Mouse (Mus musculus) E14TG2a.4 (cell line): ENCODE data around the gene Pheta1.

Source experiments
- H3K27me3 ChIP-seq: 2 replicates; pipeline ENCODE4 v1.6.1; 2014; ENCODE audit warnings: low read length, control low read depth; ENCODE audit not compliant: insufficient read depth
- H3K36me3 ChIP-seq: 2 replicates; pipeline ENCODE4 v1.6.1; 2014; ENCODE audit warnings: low read length, control low read depth; ENCODE audit not compliant: insufficient read depth
- H3K4me1 ChIP-seq: replicated peaks from 2 replicates; pipeline ENCODE4 v1.6.1; 2014; ENCODE audit warnings: low read depth, low read length, control low read depth
- H3K4me3 ChIP-seq: replicated peaks from 2 replicates; pipeline ENCODE4 v1.5.1; 2014; ENCODE audit warnings: mild to moderate bottlenecking, low read length
- H3K9me3 ChIP-seq: 2 replicates; pipeline ENCODE4 v1.6.1; 2014; ENCODE audit warnings: low read length, control low read depth
- CTCF ChIP-seq: conservative IDR thresholded peaks from 2 replicates; pipeline ENCODE4 v1.5.1; 2014; ENCODE audit warnings: low read length
- NANOG ChIP-seq: IDR thresholded peaks from 2 replicates; pipeline ENCODE4 v1.6.1; 2014; ENCODE audit warnings: borderline replicate concordance, low read length, mixed read lengths
- POU5F1 ChIP-seq: IDR thresholded peaks from 2 replicates; pipeline ENCODE4 v1.6.1; 2014; ENCODE audit warnings: low read length, borderline replicate concordance

Pheta1 gene

GRCm38 (mm10) chr5:121831002-121831601 is 17.7 kb upstream of the Pheta1 start:
- TF ChIP-seq CTCF = no peak
- no peak for TF ChIP-seq NANOG
- TF ChIP-seq POU5F1 = no peak
- no peak overlapping the region for H3K4me3 ChIP-seq
- H3K27me3 ChIP-seq = peaks cover 55% of the 10 kb centered on the region

GRCm38 (mm10) chr5:121832376-121833155 is 16.2 kb upstream of the Pheta1 start:
- TF ChIP-seq NANOG (no peak), POU5F1 (no peak), CTCF (no peak)

More at GRCm38 (mm10) chr5:121831002-121831601, 17.7 kb upstream of the Pheta1 start:
- H3K4me1 ChIP-seq = peaks cover 64% of the 10 kb centered on the region
- H3K36me3 ChIP-seq = peaks cover 39% of the 10 kb centered on the region
- H3K9me3 ChIP-seq = no peaks in the 10 kb centered on the region

GRCm38 (mm10) chr5:121833159-121833558 is 15.6 kb upstream of the Pheta1 start:
- Histone ChIP-seq H3K27me3 (peaks cover 45% of the 10 kb centered on the region), H3K9me3 (no peaks in the 10 kb centered on the region), H3K36me3 (peaks cover 19% of the 10 kb centered on the region), H3K4me1 (peaks cover 59% of the 10 kb centered on the region), H3K4me3 (no peak overlapping the region)
- TF ChIP-seq POU5F1 (no peak), CTCF (no peak), NANOG (no peak)

More at GRCm38 (mm10) chr5:121832376-121833155, 16.2 kb upstream of the Pheta1 start:
- peaks cover 59% of the 10 kb centered on the region for H3K4me1 ChIP-seq
- no peaks in the 10 kb centered on the region for H3K9me3 ChIP-seq
- H3K4me3 ChIP-seq = no peak overlapping the region
- peaks cover 51% of the 10 kb centered on the region for H3K27me3 ChIP-seq
- peaks cover 25% of the 10 kb centered on the region for H3K36me3 ChIP-seq

- Histone ChIP-seq H3K36me3 (peaks cover 18% of the 10 kb centered on the region), H3K4me1 (peaks cover 63% of the 10 kb centered on the region), H3K4me3 (0 out of 2 replicates have a peak overlapping the region, but pooled peaks have one; percentile 17), H3K9me3 (no peaks in the 10 kb centered on the region), H3K27me3 (peaks cover 42% of the 10 kb centered on the region)
- TF ChIP-seq CTCF = no peak
- TF ChIP-seq NANOG = no peak
- no peak for TF ChIP-seq POU5F1
Observed at GRCm38 (mm10) chr5:121833572-121834240, 15.1 kb upstream of the Pheta1 start.

- H3K4me3 ChIP-seq = 0 out of 2 replicates have a peak overlapping the region, but pooled peaks have one; percentile 17
- TF ChIP-seq CTCF (no peak), NANOG (no peak), POU5F1 (no peak)
- H3K27me3 ChIP-seq = peaks cover 41% of the 10 kb centered on the region
- H3K9me3 ChIP-seq = no peaks in the 10 kb centered on the region
- H3K4me1 ChIP-seq = peaks cover 65% of the 10 kb centered on the region
- H3K36me3 ChIP-seq = peaks cover 18% of the 10 kb centered on the region
Observed at GRCm38 (mm10) chr5:121834241-121834606, 14.6 kb upstream of the Pheta1 start.

GRCm38 (mm10) chr5:121834991-121835747 is 13.6 kb upstream of the Pheta1 start:
- Histone ChIP-seq H3K9me3 (no peaks in the 10 kb centered on the region), H3K4me3 (peak overlapping the region; percentile 95)
- TF ChIP-seq CTCF (no peak), NANOG (no peak), POU5F1 (no peak)

GRCm38 (mm10) chr5:121835949-121836691 is 12.7 kb upstream of the Pheta1 start:
- peak overlapping the region; percentile 95 for H3K4me3 ChIP-seq
- H3K36me3 ChIP-seq = peaks cover 16% of the 10 kb centered on the region
- H3K27me3 ChIP-seq = peaks cover 31% of the 10 kb centered on the region
- peaks cover 60% of the 10 kb centered on the region for H3K4me1 ChIP-seq
- no peaks in the 10 kb centered on the region for H3K9me3 ChIP-seq
- TF ChIP-seq NANOG = no peak
- no peak for TF ChIP-seq POU5F1
- no peak for TF ChIP-seq CTCF

More at GRCm38 (mm10) chr5:121834991-121835747, 13.6 kb upstream of the Pheta1 start:
- peaks cover 35% of the 10 kb centered on the region for H3K27me3 ChIP-seq
- peaks cover 60% of the 10 kb centered on the region for H3K4me1 ChIP-seq
- peaks cover 18% of the 10 kb centered on the region for H3K36me3 ChIP-seq
